In the genomic region with DNA sequence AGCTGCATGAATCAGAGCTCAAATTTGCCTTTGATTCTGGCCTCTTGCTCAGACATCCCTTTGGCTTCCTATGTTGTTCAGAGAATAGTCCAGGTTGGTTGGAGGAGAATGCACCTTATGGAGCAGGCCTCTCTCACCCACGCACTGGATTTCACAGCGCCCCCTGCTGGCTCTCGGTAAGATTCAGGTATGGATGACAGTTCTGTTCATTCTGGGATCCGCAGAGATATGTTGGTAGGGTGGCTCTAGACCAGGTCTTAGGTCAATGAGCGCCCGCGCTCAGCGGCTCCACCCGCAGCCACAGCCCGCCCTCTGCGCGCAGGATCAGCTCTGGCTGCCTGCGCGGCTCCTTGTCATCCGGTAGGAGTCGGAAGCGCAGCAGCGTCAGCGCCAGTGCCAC, we compare ENCODE assay signal across 9 mouse cellular contexts. TPM values are rescaled to one million over a fixed set of nuclear protein-coding genes. Genes with fewer than 3 reads are reported as not detected.
DNase-seq lines count a peak whose midpoint lies in the region; ATAC-seq and TF ChIP-seq lines count a peak whose summit lies in the region.
"Had no signal": no experiment of that assay in that cellular context is flagged by ENCODE, and none has a peak within 500 bp of the region (broad histone marks: within the 10 kb centered on the region; RNA-seq: fewer than 3 reads in every experiment).

No protein-coding gene starts in this region.

- H3K9ac ChIP-seq in forebrain, embryonic 14.5 days (ENCODE audit: low read length) = no peak overlapping the region
- H3K9ac ChIP-seq in intestine, embryonic 14.5 days (ENCODE audit: low read length) = no peak overlapping the region
- H3K9ac ChIP-seq in liver, adult 2 months (ENCODE audit: low read depth, low read length) = no peak overlapping the region
- no peak overlapping the region for H3K9ac ChIP-seq in midbrain, postnatal 0 days (replicated peaks; ENCODE audit: low read length, poor library complexity, severe bottlenecking)

- no peak overlapping the region for H3K4me3 ChIP-seq in forebrain, embryonic 14.5 days (ENCODE audit: low read depth, low read length)
- no peak overlapping the region for H3K4me3 ChIP-seq in intestine, embryonic 14.5 days (ENCODE audit: low read depth, low read length)
- no peak overlapping the region for H3K4me3 ChIP-seq in liver, adult 2 months (ENCODE audit: insufficient read depth, low read depth, low read length)
- peak overlapping the region; percentile 18 for H3K4me3 ChIP-seq in midbrain, postnatal 0 days (ENCODE audit: low read depth, low read length)
- H3K4me3 ChIP-seq: myocyte had no signal

- DNase-seq in ovary, postnatal 14 days (ENCODE audit: low spot score) = peak; percentile 49
- DNase-seq in ovary, postnatal 10 days (ENCODE audit: low spot score) = no peak
- peak; percentile 41 for DNase-seq in forebrain, embryonic 14.5 days (ENCODE audit: low spot score)
- DNase-seq in intestine, embryonic 14.5 days (ENCODE audit: low spot score) = peak; percentile 77
- DNase-seq in liver, adult 2 months (ENCODE audit: extremely low read depth, low read depth, low spot score) = peak; percentile 33
- DNase-seq in midbrain, postnatal 0 days (ENCODE audit: low spot score) = peak; percentile 42
- peak; percentile 82 for DNase-seq in testis, postnatal 10 days (ENCODE audit: low spot score)

- peak; percentile 85 for TF ChIP-seq CTCF in liver, adult 2 months (IDR thresholded peaks at IDR 0.05; ENCODE audit: low read depth, low read length)
- TF ChIP-seq CTCF in midbrain, postnatal 0 days (IDR thresholded peaks at IDR 0.05) = peak; percentile 75

- no peaks in the 10 kb centered on the region for H3K79me2 ChIP-seq in liver, adult 2 months (ENCODE audit: control insufficient read depth, insufficient read depth, low read length)

- H3K4me2 ChIP-seq in forebrain, embryonic 14.5 days (ENCODE audit: low read length) = peak overlapping the region; percentile 37; the same call in 1 of the 2 replicates
- peak overlapping the region; percentile 33; the same call in 1 of the 2 replicates for H3K4me2 ChIP-seq in intestine, embryonic 14.5 days (ENCODE audit: low read length)
- H3K4me2 ChIP-seq in midbrain, postnatal 0 days (ENCODE audit: low read depth, low read length, poor library complexity, severe bottlenecking) = peak overlapping the region; percentile 45

- peak; percentile 58; the same call in 1 of the 2 replicates for ATAC-seq in cerebellum, adult (ENCODE audit: insufficient number of reproducible peaks, low FRiP score, low TSS enrichment)
- ATAC-seq in forebrain, embryonic 14.5 days = no peak
- no peak for ATAC-seq in intestine, embryonic 14.5 days (replicated peaks; ENCODE audit: low FRiP score, low TSS enrichment, low read depth)
- ATAC-seq in midbrain, postnatal 0 days (ENCODE audit: low FRiP score) = 0 out of 2 replicates have a peak, but pooled peaks have one; percentile 27

- TF ChIP-seq POLR2A in liver, adult 2 months (IDR thresholded peaks at IDR 0.05; ENCODE audit: extremely low read depth, insufficient read depth, low read length) = no peak

- no peaks in the 10 kb centered on the region for H3K9me3 ChIP-seq in forebrain, embryonic 14.5 days (replicated peaks; ENCODE audit: control insufficient read depth, low read length)
- H3K9me3 ChIP-seq in intestine, embryonic 14.5 days (ENCODE audit: control insufficient read depth, low read length) = no peaks in the 10 kb centered on the region
- H3K9me3 ChIP-seq in midbrain, postnatal 0 days (ENCODE audit: low read length) = no peaks in the 10 kb centered on the region

- H3K4me1 ChIP-seq in forebrain, embryonic 14.5 days (ENCODE audit: control insufficient read depth, insufficient read depth, low read length) = no peaks in the 10 kb centered on the region
- H3K4me1 ChIP-seq in intestine, embryonic 14.5 days (replicated peaks; ENCODE audit: control insufficient read depth, insufficient read depth, low read length) = no peaks in the 10 kb centered on the region
- H3K4me1 ChIP-seq in liver, adult 2 months (ENCODE audit: control insufficient read depth, insufficient read depth, low read length) = no peaks in the 10 kb centered on the region
- H3K4me1 ChIP-seq in midbrain, postnatal 0 days (ENCODE audit: insufficient read depth, low read length) = no peaks in the 10 kb centered on the region

- no peak overlapping the region for H3K27ac ChIP-seq in forebrain, embryonic 14.5 days (ENCODE audit: low read depth, low read length)
- H3K27ac ChIP-seq in intestine, embryonic 14.5 days (ENCODE audit: low read depth) = no peak overlapping the region
- H3K27ac ChIP-seq in liver, adult 2 months (replicated peaks; ENCODE audit: insufficient read depth, low read depth, low read length) = no peak overlapping the region
- H3K27ac ChIP-seq in midbrain, postnatal 0 days (ENCODE audit: low read depth, low read length) = no peak overlapping the region

- H3K36me3 ChIP-seq in forebrain, embryonic 14.5 days (ENCODE audit: control insufficient read depth, insufficient read depth, low read length) = no peaks in the 10 kb centered on the region
- no peaks in the 10 kb centered on the region for H3K36me3 ChIP-seq in intestine, embryonic 14.5 days (ENCODE audit: control insufficient read depth, insufficient read depth, low read length)
- H3K36me3 ChIP-seq in liver, adult 2 months (ENCODE audit: control insufficient read depth, insufficient read depth, low read length) = peaks cover 40% of the 10 kb centered on the region
- no peaks in the 10 kb centered on the region for H3K36me3 ChIP-seq in midbrain, postnatal 0 days (ENCODE audit: insufficient read depth, low read length)

- WGBS in forebrain, embryonic 14.5 days = 7% methylated on average over 19 of the region's 19 CpGs
- 8% methylated on average over 19 of the region's 19 CpGs for WGBS in intestine, embryonic 14.5 days
- WGBS in liver, adult 2 months = 41% methylated on average over 19 of the region's 19 CpGs
- 16% methylated on average over 19 of the region's 19 CpGs for WGBS in midbrain, postnatal 0 days

- H3K27me3 ChIP-seq in forebrain, embryonic 14.5 days (replicated peaks; ENCODE audit: control insufficient read depth, insufficient read depth, low read length) = no peaks in the 10 kb centered on the region
- H3K27me3 ChIP-seq in intestine, embryonic 14.5 days (replicated peaks; ENCODE audit: control insufficient read depth, insufficient read depth, low read length) = peaks cover 5% of the 10 kb centered on the region; the same call in 1 of the 2 replicates
- no peaks in the 10 kb centered on the region for H3K27me3 ChIP-seq in liver, adult 2 months (ENCODE audit: control insufficient read depth, insufficient read depth, low read length)
- no peaks in the 10 kb centered on the region; the same call in 1 of the 2 replicates for H3K27me3 ChIP-seq in midbrain, postnatal 0 days (ENCODE audit: insufficient read depth, low read length)

RNA-seq across cellular contexts. Expression of a gene that starts 11.9 kb away (rescaled TPM):
- polyA plus RNA-seq in forebrain, embryonic 14.5 days (2014; fragmentation: Nextera tagmentation; extraction: Ambion mirVana) = 0.10 TPM in 1 of 2 replicates, not detected in the other
- 0.73 and 0.78 TPM in 2 replicates for polyA plus RNA-seq in intestine, embryonic 14.5 days (2014; fragmentation: Nextera tagmentation; extraction: Ambion mirVana)
- 332 and 362 TPM in 2 replicates for total RNA-seq in liver, adult 2 months (2014; rRNA removed)
- 529 and 597 TPM in 2 replicates for polyA plus RNA-seq in liver, adult 2 months (2012; rRNA removed)
- total RNA-seq in midbrain, postnatal 0 days (2014; rRNA removed) = 1.2 TPM in 2 replicates
- 0.56 and 0.77 TPM in 2 replicates for polyA plus RNA-seq in midbrain, postnatal 0 days (2015; fragmentation: Nextera tagmentation; extraction: Ambion mirVana)

RNA-seq across cellular contexts. Expression of a gene that starts 13.8 kb away (rescaled TPM):
- polyA plus RNA-seq in forebrain, embryonic 14.5 days (2014; fragmentation: Nextera tagmentation; extraction: Ambion mirVana) = 8.5 and 10.9 TPM in 2 replicates
- polyA plus RNA-seq in intestine, embryonic 14.5 days (2014; fragmentation: Nextera tagmentation; extraction: Ambion mirVana) = 6.7 and 8.6 TPM in 2 replicates
- 2.4 and 2.7 TPM in 2 replicates for total RNA-seq in liver, adult 2 months (2014; rRNA removed)
- 0.70 and 1.1 TPM in 2 replicates for polyA plus RNA-seq in liver, adult 2 months (2012; rRNA removed)
- total RNA-seq in midbrain, postnatal 0 days (2014; rRNA removed) = 6.7 and 8.1 TPM in 2 replicates
- 4.9 and 5.8 TPM in 2 replicates for polyA plus RNA-seq in midbrain, postnatal 0 days (2015; fragmentation: Nextera tagmentation; extraction: Ambion mirVana)

RNA-seq across cellular contexts. Expression of a gene that starts 42.0 kb away (rescaled TPM):
- 3.6 and 4.5 TPM in 2 replicates for polyA plus RNA-seq in forebrain, embryonic 14.5 days (2014; fragmentation: Nextera tagmentation; extraction: Ambion mirVana)
- 17.8 and 19.9 TPM in 2 replicates for polyA plus RNA-seq in intestine, embryonic 14.5 days (2014; fragmentation: Nextera tagmentation; extraction: Ambion mirVana)
- 62.2 and 69.0 TPM in 2 replicates for total RNA-seq in liver, adult 2 months (2014; rRNA removed)
- polyA plus RNA-seq in liver, adult 2 months (2012; rRNA removed) = 83.7 and 109 TPM in 2 replicates
- total RNA-seq in midbrain, postnatal 0 days (2014; rRNA removed) = 8.9 and 15.1 TPM in 2 replicates
- polyA plus RNA-seq in midbrain, postnatal 0 days (2015; fragmentation: Nextera tagmentation; extraction: Ambion mirVana) = 8.0 and 8.7 TPM in 2 replicates

Comparison
In these comparisons a context has a peak if more than half of its experiments do, and no peak if none do; other contexts are left out.
1. ATAC-seq: peak in cerebellum, adult (single experiment) and midbrain, postnatal 0 days (single experiment); none in forebrain, embryonic 14.5 days (single experiment) and intestine, embryonic 14.5 days (single experiment).
2. RNA of a gene that starts 11.9 kb away (polyA plus RNA-seq): 529 to 597 TPM in liver, adult 2 months; 0.56 to 0.77 TPM in midbrain, postnatal 0 days, 0.73 to 0.78 TPM in intestine, embryonic 14.5 days and 0.10 TPM in forebrain, embryonic 14.5 days; every median in the first group is over 100 times any median in the second.
3. Peak in every context shown above with its lines, with median percentiles within 50 percentile points of each other: H3K4me2 ChIP-seq.